Mouse (Mus musculus) MEL (cell line): Measurements from ENCODE around the gene Slc22a1.

Source experiments
- CTCF ChIP-seq, 3 experiments: IDR thresholded peaks in 2 of 3; conservative IDR thresholded peaks in 1 of 3; 2 replicates each; pipeline ENCODE4 v1.5.1; 2011 to 2012; ENCODE audit warnings: low read length in 3 of 3, low read depth in 2 of 3, mild to moderate bottlenecking in 2 of 3, improper control_type of control experiment in 1 of 3, inconsistent platforms in 1 of 3, mixed read lengths in 1 of 3, moderate library complexity in 1 of 3; ENCODE audit not compliant: control insufficient read depth in 1 of 3, insufficient read depth in 1 of 3, poor library complexity in 1 of 3, severe bottlenecking in 1 of 3
- EP300 ChIP-seq, 2 experiments: IDR thresholded peaks; 2 replicates each; pipeline ENCODE4 v1.6.1; 2011; ENCODE audit warnings: improper control_type of control experiment in 2 of 2, low read length in 2 of 2, low read depth in 1 of 2, mild to moderate bottlenecking in 1 of 2
- HCFC1 ChIP-seq: IDR thresholded peaks from 2 replicates; pipeline ENCODE4 v1.6.1; 2012; ENCODE audit warnings: low read depth, mild to moderate bottlenecking, inconsistent platforms, low read length, improper control_type of control experiment, moderate library complexity
- MAFK ChIP-seq: IDR thresholded peaks from 2 replicates; pipeline ENCODE4 v1.6.1; 2011; ENCODE audit warnings: low read depth, mild to moderate bottlenecking, low read length, improper control_type of control experiment, borderline replicate concordance
- MAX ChIP-seq: IDR thresholded peaks from 2 replicates; pipeline ENCODE4 v1.6.1; 2011; ENCODE audit warnings: low read length, improper control_type of control experiment
- MEF2A ChIP-seq: IDR thresholded peaks from 2 replicates; pipeline ENCODE4 v1.6.1; 2014; ENCODE audit warnings: low read depth, mild to moderate bottlenecking, inconsistent platforms, low read length, improper control_type of control experiment; ENCODE audit not compliant: poor library complexity, insufficient replicate concordance, severe bottlenecking; ENCODE audit errors: extremely low read depth
- NELFE ChIP-seq: IDR thresholded peaks from 2 replicates; pipeline ENCODE4 v1.6.1; 2011; ENCODE audit warnings: low read depth, low read length, improper control_type of control experiment
- NRF1 ChIP-seq: IDR thresholded peaks from 2 replicates; pipeline ENCODE4 v1.6.1; 2014; ENCODE audit warnings: low read depth, mild to moderate bottlenecking, inconsistent platforms, low read length, improper control_type of control experiment, moderate library complexity; ENCODE audit not compliant: poor library complexity, insufficient read depth, severe bottlenecking
- POLR2A ChIP-seq, 2 experiments: IDR thresholded peaks; 2 replicates each; pipeline ENCODE4 v1.6.1; 2011 to 2012; ENCODE audit warnings: low read length in 2 of 2, mild to moderate bottlenecking in 2 of 2, control low read depth in 1 of 2, improper control_type of control experiment in 1 of 2, low read depth in 1 of 2, moderate library complexity in 1 of 2; ENCODE audit not compliant: control insufficient read depth in 1 of 2, insufficient read depth in 1 of 2, poor library complexity in 1 of 2
- USF2 ChIP-seq, 2 experiments: IDR thresholded peaks; 2 replicates each; pipeline ENCODE4 v1.6.1; 2011 to 2012; ENCODE audit warnings: improper control_type of control experiment in 2 of 2, low read length in 2 of 2, borderline replicate concordance in 1 of 2, inconsistent platforms in 1 of 2, low read depth in 1 of 2, mild to moderate bottlenecking in 1 of 2; ENCODE audit not compliant: insufficient read depth in 1 of 2
- ZNF384 ChIP-seq: IDR thresholded peaks from 2 replicates; pipeline ENCODE4 v1.6.1; 2012; ENCODE audit warnings: low read depth, mild to moderate bottlenecking, inconsistent platforms, low read length, improper control_type of control experiment

- no peak for TF ChIP-seq MEF2A
- no peak for TF ChIP-seq POLR2A (IDR thresholded peaks at IDR 0.05; ENCODE audit: control insufficient read depth in 1 of 2, insufficient read depth in 1 of 2, low read depth in 1 of 2, low read length in 2 of 2, poor library complexity in 1 of 2)
- TF ChIP-seq EP300 (IDR thresholded peaks at IDR 0.05; ENCODE audit: low read depth in 1 of 2, low read length in 2 of 2) = no peak
- no peak for TF ChIP-seq MAFK
- TF ChIP-seq NRF1 = no peak
- no peak for TF ChIP-seq CTCF (IDR thresholded peaks at IDR 0.05 in 2 of 3, conservative IDR thresholded peaks at IDR 0.05 in 1 of 3; ENCODE audit: control insufficient read depth in 1 of 3, insufficient read depth in 1 of 3, low read depth in 2 of 3, low read length in 3 of 3, poor library complexity in 1 of 3, severe bottlenecking in 1 of 3)
- TF ChIP-seq MAX = no peak
- TF ChIP-seq ZNF384 = no peak
- no peak for TF ChIP-seq USF2 (IDR thresholded peaks at IDR 0.05; ENCODE audit: borderline replicate concordance in 1 of 2, insufficient read depth in 1 of 2, low read depth in 1 of 2, low read length in 2 of 2)
- TF ChIP-seq NELFE = no peak
- no peak for TF ChIP-seq HCFC1
Observed at GRCm38 (mm10) chr17:12627983-12628382, 47.6 kb downstream of the Slc22a1 start.
